Mouse (Mus musculus) ES-E14 (cell line): ENCODE results near the gene Cldn15.

ENCODE experiments used
- CHD2 ChIP-seq: IDR thresholded peaks from 2 replicates; pipeline ENCODE4 v1.6.1; 2014; ENCODE audit warnings: mild to moderate bottlenecking, low read depth, low read length, inconsistent platforms
- HCFC1 ChIP-seq: IDR thresholded peaks from 2 replicates; pipeline ENCODE4 v1.6.1; 2012; ENCODE audit warnings: low read length, inconsistent platforms, borderline replicate concordance; ENCODE audit not compliant: insufficient read depth
- MAFK ChIP-seq: IDR thresholded peaks from 2 replicates; pipeline ENCODE4 v1.6.1; 2014; ENCODE audit warnings: mild to moderate bottlenecking, low read depth, low read length, inconsistent platforms; ENCODE audit not compliant: insufficient read depth
- ZC3H11A ChIP-seq: IDR thresholded peaks from 2 replicates; pipeline ENCODE4 v1.6.1; 2012; ENCODE audit warnings: low read depth, mild to moderate bottlenecking, inconsistent platforms, low read length, borderline replicate concordance
- ZNF384 ChIP-seq: IDR thresholded peaks from 2 replicates; pipeline ENCODE4 v1.6.1; 2012; ENCODE audit warnings: low read depth, low read length, inconsistent platforms

DNA sequence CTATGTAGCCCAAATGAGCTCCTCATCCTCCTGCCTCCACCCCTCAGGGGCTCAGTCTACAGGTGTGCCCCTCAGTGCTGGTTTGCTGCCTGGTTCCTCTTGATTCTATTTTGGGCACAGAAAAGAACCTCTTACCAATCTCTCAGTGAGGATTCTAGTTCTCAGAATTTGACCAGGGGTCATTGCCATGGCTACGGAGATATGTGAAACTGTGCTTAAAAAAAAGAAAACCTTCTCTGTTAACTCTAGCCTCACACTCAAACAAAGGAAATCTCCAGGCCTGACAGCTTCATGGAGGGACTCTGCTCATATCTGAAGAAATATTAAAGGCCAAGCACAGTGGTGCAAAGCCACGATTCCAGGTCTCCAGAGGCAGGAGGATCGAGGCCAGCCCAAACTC, 23.6 kb upstream of the Cldn15 start:
- TF ChIP-seq HCFC1, result no peak
- TF ChIP-seq MAFK, result no peak
- TF ChIP-seq ZC3H11A, result no peak
- no peak for TF ChIP-seq CHD2
- TF ChIP-seq ZNF384, result no peak
